Mouse (Mus musculus): Measurements from ENCODE around the gene Iqch. TPM values are rescaled to one million over a fixed set of nuclear protein-coding genes. Genes with fewer than 3 reads are reported as not detected.

The Iqch gene
- polyA plus RNA-seq (2015; fragmentation: Nextera tagmentation; extraction: Ambion mirVana): 0.04 TPM in 1 of 2 replicates, not detected in the other

- H3K4me1 ChIP-seq: peaks cover 24% of the 10 kb centered on the region
- no peaks in the 10 kb centered on the region for H3K36me3 ChIP-seq
- peak within 1 kb of the TSS; percentile 75 for H3K9ac ChIP-seq
- peak within 1 kb of the TSS; percentile 66 for H3K4me2 ChIP-seq
- H3K9me3 ChIP-seq (replicated peaks): no peaks in the 10 kb centered on the region
- H3K4me3 ChIP-seq (replicated peaks): peak within 1 kb of the TSS; percentile 90
- 1% methylated on average over 68 of the region's 70 CpGs for WGBS
- ATAC-seq (replicated peaks; ENCODE audit: low FRiP score): peak; percentile 99
- H3K27me3 ChIP-seq: no peaks in the 10 kb centered on the region
- peak within 1 kb of the TSS; percentile 63 for H3K27ac ChIP-seq
Observed at GRCm38 (mm10) chr9:63602043-63602939, at the start of gene Iqch, which contains the start of gene Aagab. Iqch (minus strand) TSS chr9:63602493. Aagab (plus strand) TSS chr9:63602660.

DNA sequence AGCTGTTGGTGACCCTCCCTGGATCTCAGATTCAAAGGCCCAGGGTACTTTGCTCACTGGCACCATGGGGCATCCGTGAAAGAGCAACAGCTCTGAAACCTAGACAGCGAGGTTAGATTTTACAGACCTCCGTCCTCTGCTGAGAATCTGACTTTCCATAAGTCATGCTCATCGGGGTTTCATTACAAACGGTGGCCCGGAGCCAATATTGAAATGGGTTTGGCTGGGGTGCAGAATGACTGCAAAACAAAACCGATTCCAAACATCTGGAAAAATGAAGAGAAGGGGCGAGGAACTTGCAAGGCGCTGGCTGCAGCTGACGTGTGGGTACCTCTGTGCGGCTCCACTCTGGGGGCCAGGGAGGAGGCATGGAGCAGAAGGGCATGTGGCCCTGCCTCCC lies 49.3 kb upstream of the Iqch start:
- no peak overlapping the region for H3K9ac ChIP-seq
- 61% methylated on average over 11 of the region's 11 CpGs for WGBS
- H3K27ac ChIP-seq: peak overlapping the region; percentile 41; the same call in 1 of the 2 replicates
- peaks cover 50% of the 10 kb centered on the region for H3K4me1 ChIP-seq
- no peak overlapping the region for H3K4me2 ChIP-seq
- ATAC-seq (replicated peaks; ENCODE audit: low FRiP score): no peak
- H3K4me3 ChIP-seq (replicated peaks): no peak overlapping the region
- H3K36me3 ChIP-seq: peaks cover 89% of the 10 kb centered on the region
- no peaks in the 10 kb centered on the region for H3K27me3 ChIP-seq
- H3K9me3 ChIP-seq (replicated peaks): no peaks in the 10 kb centered on the region

DNA sequence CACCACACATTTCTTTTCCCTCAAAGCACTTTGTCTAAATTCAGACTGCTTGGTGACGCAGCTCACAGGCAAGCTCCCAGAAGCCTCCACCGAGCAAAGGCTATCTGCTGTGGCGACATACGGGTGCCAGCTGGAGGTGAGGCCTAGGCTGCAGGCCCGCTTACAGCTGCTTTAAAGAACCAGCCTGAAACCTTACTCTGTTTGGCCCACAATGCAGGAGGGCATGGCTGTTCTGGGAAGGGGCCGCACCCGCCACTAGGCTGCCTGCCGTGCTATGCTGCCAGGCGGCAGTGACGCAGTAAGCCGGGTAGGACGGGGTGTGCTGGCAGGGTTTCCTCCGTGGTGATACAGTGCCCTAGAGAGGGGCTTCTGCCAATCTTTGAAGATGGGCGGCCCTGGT lies 48.6 kb upstream of the Iqch start:
- H3K36me3 ChIP-seq: peaks cover 96% of the 10 kb centered on the region
- 93% methylated on average over 14 of the region's 14 CpGs for WGBS
- peaks cover 50% of the 10 kb centered on the region for H3K4me1 ChIP-seq
- H3K4me3 ChIP-seq (replicated peaks): no peak overlapping the region
- no peaks in the 10 kb centered on the region for H3K27me3 ChIP-seq
- peak overlapping the region; percentile 41 for H3K27ac ChIP-seq
- ATAC-seq (replicated peaks; ENCODE audit: low FRiP score): no peak
- no peak overlapping the region for H3K4me2 ChIP-seq
- H3K9ac ChIP-seq: no peak overlapping the region
- no peaks in the 10 kb centered on the region for H3K9me3 ChIP-seq (replicated peaks)

- Histone ChIP-seq H3K4me2 (no peak overlapping the region), H3K36me3 (peaks cover 94% of the 10 kb centered on the region), H3K27me3 (no peaks in the 10 kb centered on the region), H3K4me1 (peaks cover 47% of the 10 kb centered on the region), H3K9me3 (replicated peaks) (no peaks in the 10 kb centered on the region), H3K27ac (no peak overlapping the region), H3K4me3 (replicated peaks) (no peak overlapping the region), H3K9ac (no peak overlapping the region)
- 78% methylated on average over 8 of the region's 8 CpGs for WGBS
- no peak for ATAC-seq (replicated peaks; ENCODE audit: low FRiP score)
Observed at GRCm38 (mm10) chr9:63649841-63650545, 47.7 kb upstream of the Iqch start.

DNA sequence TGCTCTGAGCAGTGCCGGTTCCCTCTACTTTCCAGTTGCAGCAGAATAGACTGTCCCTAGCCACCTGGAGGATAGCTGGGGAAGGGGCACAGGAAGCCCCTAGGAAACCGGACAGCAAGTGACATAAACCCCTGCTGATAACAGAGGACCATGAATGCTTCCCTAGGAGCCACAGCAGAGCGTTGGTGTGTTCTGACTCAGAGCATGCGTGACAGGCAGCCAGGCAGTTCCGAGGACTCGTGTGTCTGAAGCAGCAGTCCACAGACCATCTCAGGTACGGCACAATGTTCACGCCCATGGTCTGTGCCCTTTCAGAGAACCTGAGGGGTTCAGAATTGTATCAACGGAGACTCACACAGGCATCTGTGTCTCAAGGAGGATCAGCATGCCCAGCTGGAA lies 46.2 kb upstream of the Iqch start:
- no peak overlapping the region for H3K4me2 ChIP-seq
- no peak overlapping the region for H3K4me3 ChIP-seq (replicated peaks)
- no peak overlapping the region for H3K9ac ChIP-seq
- H3K27ac ChIP-seq: no peak overlapping the region
- H3K9me3 ChIP-seq (replicated peaks): no peaks in the 10 kb centered on the region
- 88% methylated on average over 9 of the region's 9 CpGs for WGBS
- peaks cover 94% of the 10 kb centered on the region for H3K36me3 ChIP-seq
- peaks cover 36% of the 10 kb centered on the region for H3K4me1 ChIP-seq
- H3K27me3 ChIP-seq: no peaks in the 10 kb centered on the region
- ATAC-seq (replicated peaks; ENCODE audit: low FRiP score): no peak

GRCm38 (mm10) chr9:63647581-63648519 lies 45.6 kb upstream of the Iqch start:
- Histone ChIP-seq H3K36me3 (peaks cover 88% of the 10 kb centered on the region), H3K4me1 (peaks cover 33% of the 10 kb centered on the region), H3K9ac (no peak overlapping the region), H3K9me3 (replicated peaks) (no peaks in the 10 kb centered on the region), H3K27me3 (no peaks in the 10 kb centered on the region), H3K27ac (no peak overlapping the region), H3K4me3 (replicated peaks) (no peak overlapping the region), H3K4me2 (no peak overlapping the region)
- no peak for ATAC-seq (replicated peaks; ENCODE audit: low FRiP score)
- WGBS: 78% methylated on average over 9 of the region's 9 CpGs

- 72% methylated on average over 8 of the region's 8 CpGs for WGBS
Observed at GRCm38 (mm10) chr9:63645084-63645483, 42.8 kb upstream of the Iqch start.

DNA sequence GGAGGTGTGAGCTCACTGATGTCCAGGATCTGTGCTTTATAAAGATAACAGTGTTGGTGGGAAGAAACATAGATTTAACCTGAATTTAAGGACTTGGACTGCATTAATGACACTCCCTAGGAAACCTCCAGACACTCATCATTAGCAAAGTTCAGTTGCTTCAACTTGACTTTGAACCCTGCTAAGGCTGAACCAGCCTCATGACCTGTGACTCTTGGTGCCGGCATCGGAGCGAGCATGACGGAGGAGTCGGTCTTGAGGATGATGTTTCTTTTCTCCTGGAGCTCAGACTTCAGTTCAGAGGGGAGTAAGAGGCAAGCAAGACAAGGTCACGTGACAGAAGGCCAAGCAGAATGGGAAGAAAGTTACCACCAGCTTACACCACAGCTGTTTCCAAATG lies 41.7 kb upstream of the Iqch start:
- no peak overlapping the region for H3K27ac ChIP-seq
- H3K9me3 ChIP-seq (replicated peaks): no peaks in the 10 kb centered on the region
- WGBS: 66% methylated on average over 6 of the region's 6 CpGs
- ATAC-seq (replicated peaks; ENCODE audit: low FRiP score): no peak
- no peaks in the 10 kb centered on the region for H3K27me3 ChIP-seq
- 0 out of 2 replicates have a peak, but pooled peaks cover 11% of the 10 kb centered on the region for H3K4me1 ChIP-seq
- no peak overlapping the region for H3K9ac ChIP-seq
- peaks cover 74% of the 10 kb centered on the region for H3K36me3 ChIP-seq
- H3K4me3 ChIP-seq (replicated peaks): no peak overlapping the region
- no peak overlapping the region for H3K4me2 ChIP-seq

More at GRCm38 (mm10) chr9:63645084-63645483, 42.8 kb upstream of the Iqch start:
- ATAC-seq (replicated peaks; ENCODE audit: low FRiP score): no peak
- H3K36me3 ChIP-seq: peaks cover 76% of the 10 kb centered on the region
- no peaks in the 10 kb centered on the region for H3K9me3 ChIP-seq (replicated peaks)
- H3K27ac ChIP-seq: no peak overlapping the region
- H3K4me1 ChIP-seq: 0 out of 2 replicates have a peak, but pooled peaks cover 11% of the 10 kb centered on the region
- no peaks in the 10 kb centered on the region for H3K27me3 ChIP-seq
- no peak overlapping the region for H3K9ac ChIP-seq
- H3K4me2 ChIP-seq: no peak overlapping the region
- H3K4me3 ChIP-seq (replicated peaks): no peak overlapping the region

DNA sequence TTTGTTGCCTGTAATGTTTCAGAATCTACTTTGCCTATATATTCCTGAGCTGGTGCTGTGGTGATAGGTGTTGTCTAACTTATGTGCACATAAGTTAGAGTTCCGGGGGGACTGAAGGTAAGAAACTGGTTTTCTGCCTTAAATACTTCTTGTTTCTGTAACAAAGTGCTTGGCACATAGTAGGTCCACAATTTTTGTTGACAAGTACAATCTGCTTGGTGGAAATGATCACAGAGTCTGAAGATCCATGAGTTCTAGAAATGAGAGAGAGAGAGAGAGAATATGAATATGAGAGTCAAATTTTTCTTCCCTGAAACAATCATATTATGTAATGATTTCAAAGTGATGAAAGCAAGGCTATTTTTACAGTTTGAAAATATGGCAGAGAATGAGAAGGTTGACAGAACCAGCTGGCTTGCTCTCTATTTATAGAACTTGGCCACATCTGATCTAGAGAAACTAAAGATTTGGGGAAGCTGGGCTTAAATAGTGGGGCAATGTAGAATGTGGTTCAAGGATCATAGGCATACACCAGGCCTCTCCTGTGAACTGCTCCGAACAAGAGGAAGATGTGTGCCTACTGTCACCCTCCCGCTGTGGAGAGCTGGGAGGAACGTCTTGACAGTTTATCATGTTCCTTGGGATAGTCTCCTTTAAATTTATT lies 39.8 kb upstream of the Iqch start:
- Histone ChIP-seq H3K27me3 (no peaks in the 10 kb centered on the region), H3K9ac (no peak overlapping the region), H3K9me3 (replicated peaks) (no peaks in the 10 kb centered on the region), H3K27ac (no peak overlapping the region), H3K4me3 (replicated peaks) (no peak overlapping the region), H3K4me2 (no peak overlapping the region), H3K36me3 (peaks cover 70% of the 10 kb centered on the region), H3K4me1 (0 out of 2 replicates have a peak, but pooled peaks cover 11% of the 10 kb centered on the region)
- ATAC-seq (replicated peaks; ENCODE audit: low FRiP score): no peak
- 90% methylated on average over 4 of the region's 4 CpGs for WGBS

DNA sequence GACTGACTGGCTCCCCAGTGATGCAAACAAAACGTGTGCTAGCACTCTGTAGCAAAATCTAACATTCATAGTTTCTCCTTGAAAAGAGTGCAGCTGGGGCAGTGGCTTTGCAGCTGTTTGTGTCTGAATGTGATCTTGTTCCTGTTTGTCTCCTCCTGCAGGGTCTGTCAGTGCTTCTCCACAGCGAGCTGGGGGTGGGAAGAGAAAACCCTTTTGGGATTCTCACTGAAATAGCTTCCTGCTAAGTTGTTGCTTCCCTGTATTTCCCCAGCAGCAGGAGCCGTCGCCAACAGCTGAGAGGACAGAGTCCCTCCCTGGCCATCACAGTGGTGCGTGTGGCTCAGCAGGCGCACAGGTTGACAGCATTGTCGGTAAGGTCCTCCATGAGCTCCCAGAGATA lies 33.8 kb upstream of the Iqch start:
- Histone ChIP-seq H3K4me3 (replicated peaks) (no peak overlapping the region), H3K36me3 (peaks cover 50% of the 10 kb centered on the region), H3K27ac (no peak overlapping the region), H3K27me3 (no peaks in the 10 kb centered on the region), H3K9ac (no peak overlapping the region), H3K9me3 (replicated peaks) (no peaks in the 10 kb centered on the region), H3K4me1 (no peaks in the 10 kb centered on the region), H3K4me2 (no peak overlapping the region)
- 73% methylated on average over 7 of the region's 7 CpGs for WGBS
- ATAC-seq (replicated peaks; ENCODE audit: low FRiP score): no peak

- H3K36me3 ChIP-seq: peaks cover 51% of the 10 kb centered on the region
- WGBS: 80% methylated on average over 7 of the region's 7 CpGs
- H3K4me3 ChIP-seq (replicated peaks): no peak overlapping the region
- no peak overlapping the region for H3K27ac ChIP-seq
- H3K27me3 ChIP-seq: no peaks in the 10 kb centered on the region
- H3K4me1 ChIP-seq: no peaks in the 10 kb centered on the region
- no peak for ATAC-seq (replicated peaks; ENCODE audit: low FRiP score)
- H3K4me2 ChIP-seq: no peak overlapping the region
- H3K9ac ChIP-seq: no peak overlapping the region
- H3K9me3 ChIP-seq (replicated peaks): no peaks in the 10 kb centered on the region
Observed at GRCm38 (mm10) chr9:63633334-63633733, 31.0 kb upstream of the Iqch start.
